17 mouse cellular contexts compared by ENCODE assay signal in the genomic region with DNA sequence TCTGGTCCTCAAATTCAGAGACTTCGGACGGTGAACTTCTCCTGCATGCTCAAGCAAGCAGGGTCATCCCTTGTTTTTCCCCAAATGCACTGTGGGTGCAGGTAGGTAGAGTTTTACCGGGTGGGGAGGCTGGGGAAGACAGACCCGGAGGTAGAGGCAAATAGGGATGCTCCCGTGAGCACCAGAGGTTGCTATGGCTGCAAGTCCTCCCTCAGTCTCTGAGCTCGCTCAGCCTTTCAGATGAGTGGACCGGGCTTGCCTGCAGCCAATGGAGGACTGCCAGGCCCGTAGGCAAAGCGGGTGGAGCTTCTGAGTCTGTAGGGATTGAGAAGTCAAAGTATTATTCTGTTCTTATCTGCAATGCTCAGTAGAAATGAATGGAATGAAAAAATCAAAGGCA. TPM values are rescaled to one million over a fixed set of nuclear protein-coding genes. Genes with fewer than 3 reads are reported as not detected.
"Had no signal": no experiment of that assay in that cellular context is flagged by ENCODE, and none has a peak within 500 bp of the region (broad histone marks: within the 10 kb centered on the region; RNA-seq: fewer than 3 reads in every experiment).

No protein-coding gene starts in this region.

RNA-seq across cellular contexts. Expression of a gene that starts 9.8 kb away (rescaled TPM):
- polyA plus RNA-seq: heart, embryonic 11.5 days; heart, embryonic 13.5 days; heart, embryonic 15.5 days; heart, postnatal 0 days; hindbrain, embryonic 11.5 days; hindbrain, embryonic 13.5 days; hindbrain, embryonic 16.5 days; inflammation-experienced regulatory T-cells, adult 6 months; intestine, embryonic 16.5 days; kidney, embryonic 15.5 days; kidney, postnatal 0 days; large intestine, adult 2 months; limb, embryonic 11.5 days; limb, embryonic 13.5 days; limb, embryonic 15.5 days; liver, embryonic 12.5 days; liver, embryonic 14.5 days had no signal
